Mouse (Mus musculus) liver, adult 2 months (tissue): ENCODE results near the gene Kcnip4.

ENCODE experiments used
- CTCF ChIP-seq: fragments of 200-500 bp; IDR thresholded peaks from 2 replicates; pipeline ENCODE4 v1.5.1; 2011; ENCODE audit warnings: low read depth, low read length, control low read depth
- POLR2A ChIP-seq: fragments of 200-500 bp; IDR thresholded peaks from 2 replicates; pipeline ENCODE4 v1.6.1; 2011; ENCODE audit warnings: low read length, control low read depth; ENCODE audit not compliant: insufficient read depth; ENCODE audit errors: extremely low read depth

DNA sequence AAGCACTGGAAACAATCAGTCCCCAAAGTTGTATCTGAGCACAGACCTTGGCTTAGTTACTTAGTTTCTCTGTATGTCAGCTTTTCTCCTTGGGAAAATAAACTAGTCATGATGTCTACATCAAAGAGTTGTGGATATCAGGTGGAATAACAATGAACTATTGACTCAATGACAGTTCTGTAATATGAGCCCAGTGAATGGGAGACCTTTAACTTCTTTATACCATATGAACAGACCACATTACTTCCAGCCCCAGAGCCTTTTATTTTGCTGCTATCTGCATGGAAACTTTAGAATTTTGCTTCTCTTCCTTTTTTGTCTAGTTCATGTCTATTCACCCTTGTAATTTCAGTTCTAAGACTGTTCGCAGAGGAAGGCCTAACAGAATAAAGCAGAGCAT lies 1011.4 kb downstream of the Kcnip4 start:
- TF ChIP-seq POLR2A = no peak
- no peak for TF ChIP-seq CTCF
